Mouse (Mus musculus): ENCODE measurements around the gene Tagln3. TPM values are rescaled to one million over a fixed set of nuclear protein-coding genes. Genes with fewer than 3 reads are reported as not detected.

The Tagln3 gene
- polyA plus RNA-seq, 1 experiment: not detected

- no peak for TF ChIP-seq GATA1 (IDR thresholded peaks at IDR 0.05; ENCODE audit: low read length)
These were observed 12.3 kb upstream of the Tagln3 start for GRCm38 (mm10) chr16:45736724-45737123.

- TF ChIP-seq GATA1 (IDR thresholded peaks at IDR 0.05; ENCODE audit: low read length): no peak
These were observed 4.8 kb upstream of the Tagln3 start for GRCm38 (mm10) chr16:45729163-45729562.

GRCm38 (mm10) chr16:45724742-45725102 lies 314 bp upstream of the Tagln3 start:
- no peak for TF ChIP-seq GATA1 (IDR thresholded peaks at IDR 0.05; ENCODE audit: low read length)

- TF ChIP-seq GATA1 (IDR thresholded peaks at IDR 0.05; ENCODE audit: low read length): no peak
These were observed 1.1 kb downstream of the Tagln3 start for GRCm38 (mm10) chr16:45723172-45723901.

GRCm38 (mm10) chr16:45722460-45722951 lies 1.9 kb downstream of the Tagln3 start:
- TF ChIP-seq GATA1 (IDR thresholded peaks at IDR 0.05; ENCODE audit: low read length): no peak

GRCm38 (mm10) chr16:45720022-45720630 lies 4.3 kb downstream of the Tagln3 start:
- no peak for TF ChIP-seq GATA1 (IDR thresholded peaks at IDR 0.05; ENCODE audit: low read length)

GRCm38 (mm10) chr16:45718296-45718695 lies 6.1 kb downstream of the Tagln3 start:
- no peak for TF ChIP-seq GATA1 (IDR thresholded peaks at IDR 0.05; ENCODE audit: low read length)

GRCm38 (mm10) chr16:45714489-45715150 lies 9.8 kb downstream of the Tagln3 start:
- no peak for TF ChIP-seq GATA1 (IDR thresholded peaks at IDR 0.05; ENCODE audit: low read length)

GRCm38 (mm10) chr16:45713878-45714277 lies 10.5 kb downstream of the Tagln3 start:
- TF ChIP-seq GATA1 (IDR thresholded peaks at IDR 0.05; ENCODE audit: low read length): no peak

GRCm38 (mm10) chr16:45713261-45713660 lies 11.1 kb downstream of the Tagln3 start:
- TF ChIP-seq GATA1 (IDR thresholded peaks at IDR 0.05; ENCODE audit: low read length): no peak

GRCm38 (mm10) chr16:45711263-45711662 lies 13.1 kb downstream of the Tagln3 start:
- TF ChIP-seq GATA1 (IDR thresholded peaks at IDR 0.05; ENCODE audit: low read length): no peak

GRCm38 (mm10) chr16:45699301-45699700 lies 25.1 kb downstream of the Tagln3 start:
- TF ChIP-seq GATA1 (IDR thresholded peaks at IDR 0.05; ENCODE audit: low read length): no peak

GRCm38 (mm10) chr16:45697996-45698395 lies 26.4 kb downstream of the Tagln3 start:
- no peak for TF ChIP-seq GATA1 (IDR thresholded peaks at IDR 0.05; ENCODE audit: low read length)

- TF ChIP-seq GATA1 (IDR thresholded peaks at IDR 0.05; ENCODE audit: low read length): no peak
These were observed 28.8 kb downstream of the Tagln3 start for GRCm38 (mm10) chr16:45695445-45696160.

GRCm38 (mm10) chr16:45693558-45693957 lies 30.9 kb downstream of the Tagln3 start, which contains the start of gene Tmprss7:
Tmprss7 (minus strand) TSS chr16:45693658.
- TF ChIP-seq GATA1 (IDR thresholded peaks at IDR 0.05; ENCODE audit: low read length): no peak

GRCm38 (mm10) chr16:45692851-45693250 lies 31.6 kb downstream of the Tagln3 start:
- no peak for TF ChIP-seq GATA1 (IDR thresholded peaks at IDR 0.05; ENCODE audit: low read length)
